Mouse (Mus musculus) retina, embryonic 14.5 days (tissue): ENCODE data around the gene BC147527.
A peak's percentile ranks its signal among the peaks of the same experiment; 100 is the strongest.
"Not testable (repeated sequence)": the region's sequence is repeated elsewhere in the genome, so short reads cannot be mapped to it uniquely, and the experiment has no call there.

Source experiments
- DNase-seq: peaks from one replicate; pipeline ENCODE4 v3.0.0-alpha.2; 2015; ENCODE audit warnings: low spot score

Gene BC147527

DNA sequence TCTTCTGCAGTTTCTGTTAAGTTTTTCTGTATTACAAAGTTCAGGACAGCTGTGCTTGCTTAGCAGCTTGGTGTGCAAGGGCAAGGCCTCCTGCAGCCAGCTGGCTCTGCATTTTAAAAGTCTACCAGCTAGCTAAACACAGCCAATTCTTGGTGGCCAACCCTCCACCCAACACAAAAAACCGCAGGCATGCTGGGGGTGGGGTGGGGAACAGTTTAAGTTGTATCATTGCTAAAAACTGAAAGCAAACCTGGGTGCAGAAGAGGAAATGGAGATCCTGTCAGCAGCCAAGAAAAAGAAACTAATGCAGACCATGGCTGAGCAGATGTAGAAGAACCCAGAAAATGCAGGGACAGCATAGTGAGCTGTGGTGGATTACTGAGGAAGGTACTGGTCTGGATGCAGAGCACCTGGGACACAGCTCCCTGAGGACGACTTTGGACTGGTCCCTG, at the start of gene BC147527:
BC147527 (plus strand) TSS at position 402 of the 452 bp plus-strand sequence.
- no peak for DNase-seq

DNA sequence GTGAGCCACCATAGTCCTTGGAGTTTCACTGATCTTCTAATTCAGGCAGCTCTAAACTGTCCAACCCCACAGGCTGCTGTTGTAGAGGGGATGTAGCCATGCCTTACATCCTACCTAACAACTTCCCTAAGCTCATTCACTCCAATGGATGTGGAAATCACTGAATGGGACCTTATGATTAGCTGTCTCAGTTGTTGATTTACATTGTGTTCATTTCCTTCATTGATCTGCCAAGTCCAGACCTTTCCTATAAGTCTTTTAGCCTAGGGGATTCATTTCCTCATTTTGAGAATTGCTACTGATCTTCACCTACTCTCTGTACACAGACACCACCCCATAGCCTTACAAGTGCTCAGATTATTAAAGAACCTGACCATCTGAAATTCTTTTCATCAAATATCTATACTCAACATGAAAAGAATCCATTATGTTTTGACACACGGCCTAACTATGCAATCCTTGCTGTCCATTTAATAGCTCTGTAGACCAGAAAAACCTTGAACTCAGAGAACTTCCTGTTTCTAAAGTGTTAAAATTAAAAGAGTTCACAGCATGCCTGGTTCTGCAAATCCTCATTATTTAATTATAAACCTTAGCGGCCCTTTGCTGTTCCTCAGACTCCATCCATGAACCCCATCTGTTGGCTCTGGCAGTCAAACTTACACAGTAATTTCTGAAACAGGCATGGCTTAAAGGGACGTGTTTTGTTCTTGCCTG, 48.8 kb upstream of the BC147527 start:
- not testable (repeated sequence) for DNase-seq

DNA sequence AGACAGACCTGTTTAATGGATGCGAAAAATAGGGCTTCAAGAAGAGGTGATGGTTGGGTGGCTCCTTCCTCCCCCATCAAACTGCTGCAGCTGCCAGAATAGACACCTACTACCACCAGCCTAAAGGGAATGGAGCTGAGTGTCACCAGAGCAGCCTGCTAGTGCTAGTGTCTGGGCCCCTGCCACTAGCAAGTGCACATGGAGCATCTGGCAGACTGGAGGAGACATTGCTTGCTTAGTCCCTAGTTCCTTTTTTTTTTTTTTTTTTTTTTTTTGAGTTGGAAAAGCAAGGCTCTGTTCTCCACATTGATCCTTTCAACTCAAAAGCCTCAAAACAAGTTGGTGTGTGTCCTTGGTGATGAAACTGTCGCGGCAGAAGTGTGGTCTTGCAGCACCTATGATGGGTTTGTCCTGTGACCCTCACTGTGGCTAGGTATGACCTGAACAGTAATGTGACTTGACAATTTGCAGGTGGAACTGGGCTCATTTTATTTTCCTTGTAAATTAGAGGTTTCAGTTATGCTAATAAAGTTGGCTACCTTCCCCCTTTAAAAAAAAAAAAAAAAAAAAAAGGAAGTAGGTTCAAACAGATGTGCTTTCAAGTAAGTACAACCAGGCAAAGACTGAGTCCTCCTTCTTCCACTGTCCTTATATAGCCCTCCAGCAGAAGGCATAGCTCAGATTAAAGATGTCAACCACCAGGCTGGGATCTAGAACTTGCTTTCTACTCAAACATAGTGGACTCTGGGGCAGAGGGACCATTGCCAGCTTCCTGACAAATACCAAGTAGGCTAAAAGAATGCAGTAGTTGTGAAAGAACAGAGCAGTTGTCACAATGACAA, 41.2 kb upstream of the BC147527 start:
- DNase-seq = not testable (repeated sequence)

DNA sequence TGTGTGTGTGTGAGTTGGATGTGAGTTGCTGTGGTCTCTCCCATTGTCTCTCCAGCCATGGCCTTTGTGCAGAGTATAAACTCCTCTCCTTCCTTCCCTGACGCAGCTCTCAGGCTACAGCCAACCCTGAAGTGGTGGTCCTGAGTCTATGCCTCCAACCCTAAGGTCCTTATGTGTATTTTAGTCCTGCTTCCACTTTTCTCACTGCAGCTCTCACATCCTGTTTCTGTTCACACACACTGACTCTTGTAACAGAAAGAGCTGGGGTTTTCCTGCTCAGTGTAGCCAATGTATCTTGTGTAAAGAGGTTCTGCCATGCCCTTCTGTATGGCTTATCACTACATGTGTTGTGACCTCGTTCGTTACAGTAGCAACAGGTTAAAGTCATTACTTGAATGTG, 40.5 kb upstream of the BC147527 start:
- not testable (repeated sequence) for DNase-seq

DNA sequence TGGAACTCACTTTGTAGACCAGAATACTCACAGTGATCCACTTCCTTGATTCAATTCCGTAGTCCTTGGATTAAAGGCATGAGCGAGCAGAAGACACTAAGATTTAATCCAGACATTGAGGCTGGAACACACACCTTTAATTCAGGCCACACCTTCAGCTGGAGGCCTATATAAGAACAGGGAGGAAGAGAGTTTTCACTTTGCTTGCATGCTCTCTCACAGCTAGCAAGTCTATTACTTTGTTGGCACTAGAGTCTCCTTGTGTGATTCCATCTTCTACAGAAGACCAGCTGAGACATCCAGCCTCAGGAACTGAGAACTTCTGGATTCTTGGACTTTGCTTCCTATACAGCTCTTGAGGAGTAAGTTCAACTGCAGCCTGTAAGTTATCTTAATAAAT, 37.3 kb upstream of the BC147527 start, which contains the start of gene AF067061:
AF067061 (plus strand) TSS at position 245 of the 400 bp plus-strand sequence.
- DNase-seq = not testable (repeated sequence)

DNA sequence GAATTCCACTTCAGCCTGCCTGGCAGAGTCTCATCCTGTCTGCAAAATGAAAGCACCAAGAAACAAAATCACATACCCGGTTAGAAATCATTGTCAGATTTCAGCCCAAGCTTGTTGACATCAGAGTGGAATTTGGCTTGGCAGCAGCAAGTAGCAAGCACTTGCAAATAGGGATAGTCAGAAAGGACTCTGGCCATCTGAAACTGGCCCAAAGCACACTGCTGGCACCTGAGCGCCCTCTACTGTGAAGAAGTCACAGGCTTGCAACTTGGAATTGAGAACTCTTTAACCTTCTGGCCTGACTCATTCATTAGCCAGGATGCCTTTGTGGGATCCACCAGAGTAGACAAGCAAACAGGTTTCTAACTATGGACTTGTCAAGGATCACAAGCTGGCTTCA, 22.4 kb upstream of the BC147527 start:
- not testable (repeated sequence) for DNase-seq

DNA sequence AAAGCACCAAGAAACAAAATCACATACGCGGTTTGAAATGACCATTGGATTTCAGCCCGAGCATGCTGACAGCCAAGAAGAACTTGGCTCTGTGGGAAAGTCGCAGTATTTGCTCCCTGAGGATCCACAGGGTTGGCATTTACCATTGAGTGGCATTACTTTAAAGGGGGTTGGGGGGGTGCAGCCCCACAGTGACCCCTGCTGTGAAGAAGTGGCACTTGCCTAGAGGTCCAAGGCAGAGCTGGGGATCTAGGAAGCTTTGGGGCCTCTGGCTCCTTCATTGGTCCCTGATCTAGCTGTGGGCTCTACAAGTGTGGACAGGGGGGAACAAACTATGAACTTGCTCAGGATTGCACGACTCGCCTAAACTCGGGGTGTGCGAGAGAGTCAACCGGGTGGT, 21.4 kb upstream of the BC147527 start:
- no peak for DNase-seq

DNA sequence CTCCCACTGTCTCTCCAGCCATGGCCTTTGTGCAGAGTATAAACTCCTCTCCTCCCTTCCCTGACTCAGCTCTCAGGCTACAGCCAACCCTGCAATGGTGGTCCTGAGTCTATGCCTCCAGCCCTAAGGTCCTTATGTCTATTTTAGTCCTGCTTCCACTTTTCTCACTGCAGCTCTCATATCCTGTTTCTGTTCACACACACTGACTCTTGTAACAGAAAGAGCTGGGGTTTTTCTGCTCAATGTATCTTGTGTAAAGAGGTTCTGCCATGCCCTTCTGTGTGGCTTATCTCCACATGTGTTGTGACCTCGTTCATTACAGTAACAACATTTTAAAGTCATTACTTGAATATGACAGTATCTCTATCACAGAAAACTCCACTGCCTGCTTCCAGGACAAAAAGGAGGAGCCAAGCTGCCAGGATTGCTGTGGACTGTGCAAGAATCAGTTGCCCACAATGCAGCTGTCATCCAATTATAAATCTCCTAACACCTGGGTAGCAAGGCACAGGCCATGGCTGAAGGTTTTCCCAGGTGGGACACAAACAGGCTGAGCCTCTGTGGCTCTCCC, 783 bp upstream of the BC147527 start:
- DNase-seq = no peak

DNA sequence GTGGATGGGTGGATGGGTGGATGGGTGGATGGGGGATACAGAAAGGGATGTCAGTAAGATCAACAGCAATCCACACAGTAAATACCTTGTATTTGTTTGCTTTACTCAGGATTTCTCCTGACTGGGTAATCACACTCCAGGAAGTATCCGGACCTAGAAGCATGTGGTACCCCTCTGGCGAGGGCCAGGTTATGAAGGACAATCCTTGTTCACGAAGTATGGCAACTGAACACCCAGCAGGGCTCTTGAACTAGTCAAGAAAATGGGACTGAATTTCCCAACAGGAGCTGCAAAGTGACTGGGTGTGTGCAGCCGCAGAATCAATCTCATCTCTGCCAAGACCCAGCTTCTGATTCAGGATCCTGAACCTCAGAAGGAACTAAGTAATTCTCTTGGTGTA, 661 bp downstream of the BC147527 start:
- DNase-seq = no peak

DNA sequence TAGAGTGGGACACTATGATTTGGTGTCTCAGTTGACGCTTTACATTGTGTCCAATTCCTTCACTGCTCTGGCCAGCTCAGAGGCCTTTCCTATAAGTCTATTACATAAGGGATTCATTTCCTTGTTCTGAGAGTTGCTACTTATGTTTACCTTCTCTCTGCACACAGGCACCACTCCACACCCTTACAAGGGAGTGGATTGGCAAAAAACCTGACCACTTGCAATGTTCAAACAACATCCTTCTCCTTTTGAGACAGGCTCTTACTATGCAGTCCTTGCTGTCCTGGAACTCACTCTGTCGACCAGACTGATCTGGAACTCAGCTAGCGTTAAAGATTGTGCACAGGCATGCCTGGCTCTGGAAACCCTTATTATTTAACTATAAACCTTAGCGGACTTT, 10.6 kb downstream of the BC147527 start:
- DNase-seq = no peak

DNA sequence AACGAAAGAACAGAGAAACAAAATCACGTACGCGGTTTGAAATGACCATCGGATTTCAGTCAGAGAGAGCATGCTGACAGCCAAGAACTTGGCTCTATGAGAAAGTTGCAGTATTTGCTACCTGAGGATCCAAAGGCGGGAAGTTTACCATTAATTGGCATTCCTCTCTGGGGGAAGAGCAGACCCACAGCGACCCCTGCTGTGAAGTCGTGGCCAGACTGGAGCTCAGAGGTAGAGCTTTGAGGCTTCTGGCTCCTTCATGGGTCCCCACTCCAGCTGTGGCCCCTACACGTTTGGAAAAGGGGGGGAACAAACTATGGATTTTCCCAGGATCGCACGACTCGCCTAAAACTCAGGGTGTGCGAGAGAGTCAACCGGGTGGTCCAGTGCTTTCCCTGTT, 13.4 kb downstream of the BC147527 start:
- peak; percentile 5 for DNase-seq

DNA sequence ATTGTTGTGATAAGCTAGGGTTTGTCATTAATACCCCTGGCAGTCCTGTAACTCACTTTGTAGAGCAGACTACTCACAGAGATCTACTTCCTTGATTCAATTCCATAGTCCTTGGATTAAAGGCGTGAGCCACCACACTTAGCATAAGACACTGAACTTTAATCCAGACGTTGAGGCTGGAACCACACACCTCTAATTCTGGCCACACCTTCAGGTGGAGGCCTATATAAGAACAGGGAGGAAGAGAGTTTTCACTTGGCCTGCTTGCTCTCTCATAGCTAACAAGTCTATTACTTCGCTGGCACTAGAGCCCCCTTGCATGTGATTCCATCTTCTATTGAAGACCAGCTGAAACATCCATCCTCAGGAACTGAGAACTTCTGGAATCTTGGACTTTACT, 16.4 kb downstream of the BC147527 start, which contains the start of gene Tcstv3:
Tcstv3 (plus strand) TSS at position 301 of the 400 bp plus-strand sequence.
- DNase-seq = not testable (repeated sequence)

DNA sequence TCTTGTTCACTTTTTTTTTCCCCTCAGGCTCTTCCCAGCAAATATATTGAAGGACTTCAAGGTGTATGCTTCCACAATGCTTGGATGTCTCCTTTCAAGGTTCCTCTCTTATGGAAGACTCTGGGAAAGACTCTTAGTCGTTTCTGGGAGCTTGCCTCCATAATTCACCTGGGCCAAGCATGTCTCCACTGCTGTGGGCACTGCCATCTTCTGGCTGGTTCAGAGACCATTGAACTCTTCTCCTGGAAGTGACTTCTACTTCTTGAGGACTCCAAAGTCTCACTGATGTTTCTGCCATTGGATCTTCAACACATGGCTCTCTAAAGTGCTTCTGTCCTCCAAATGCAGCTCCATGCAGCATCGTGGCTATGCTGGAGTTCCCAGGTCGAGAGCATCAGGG, 20.0 kb downstream of the BC147527 start:
- no peak for DNase-seq

DNA sequence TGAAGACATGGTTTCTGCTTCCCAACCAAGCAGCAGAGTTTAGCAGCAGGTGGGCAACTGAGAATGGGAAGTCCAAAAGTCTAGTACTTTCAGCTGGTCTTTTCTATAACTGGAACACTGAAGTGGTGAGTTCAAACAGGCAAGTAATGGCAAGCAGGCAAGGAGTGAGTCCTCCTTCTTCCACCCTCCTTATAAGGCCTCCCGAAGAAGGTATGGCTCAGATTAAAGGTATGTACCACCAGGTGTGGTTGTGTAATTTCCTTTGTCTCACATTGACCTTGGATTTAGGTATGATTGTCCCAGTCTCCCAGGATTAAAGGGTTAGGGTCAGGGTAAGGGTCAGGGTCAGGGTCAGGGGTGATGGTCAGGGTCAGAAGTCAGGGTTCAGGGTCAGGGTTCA, 20.5 kb downstream of the BC147527 start:
- no peak for DNase-seq
